Mouse (Mus musculus) kidney, adult 2 months (tissue): Measurements from ENCODE around the gene Uba6.

ENCODE experiments used
- CTCF ChIP-seq: fragments of 200-500 bp; conservative IDR thresholded peaks from 2 replicates; pipeline ENCODE4 v1.5.1; 2011; ENCODE audit warnings: low read depth, mild to moderate bottlenecking, control low read depth, low read length, moderate library complexity, mixed read lengths; ENCODE audit not compliant: insufficient read depth, insufficient read length
- POLR2A ChIP-seq: fragments of 200-500 bp; IDR thresholded peaks from one replicate; pipeline ENCODE4 v1.6.1; 2011; ENCODE audit warnings: low read depth, low read length, control low read depth

DNA sequence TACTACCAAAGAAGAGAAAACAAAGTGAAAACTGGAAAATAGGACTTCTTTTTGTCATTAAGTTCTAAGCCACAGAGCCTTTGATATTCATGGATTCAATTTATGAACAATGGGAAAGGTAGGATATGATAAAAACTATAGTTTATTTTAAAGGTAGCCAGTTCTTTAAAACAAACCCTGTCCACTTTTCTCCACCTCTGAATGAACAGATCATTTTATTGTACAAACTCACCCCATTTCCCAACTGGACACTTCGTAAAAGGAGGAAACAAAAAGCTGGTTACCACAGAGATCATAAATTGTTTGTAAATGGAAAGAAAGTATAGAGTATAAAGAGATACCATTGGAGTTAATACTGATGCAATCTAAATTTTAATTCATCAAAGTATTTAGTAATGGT, 61.5 kb downstream of the Uba6 start:
- no peak for TF ChIP-seq CTCF
- TF ChIP-seq POLR2A, result no peak
